Mouse (Mus musculus) embryonic facial prominence, embryonic 12.5 days (tissue): ENCODE results near the gene Edem3. TPM values are rescaled to one million over a fixed set of nuclear protein-coding genes. Genes with fewer than 3 reads are reported as not detected.
"Not testable (repeated sequence)": the region's sequence is repeated elsewhere in the genome, so short reads cannot be mapped to it uniquely, and the experiment has no call there.

Source experiments
- ATAC-seq: fragments of 200-750 bp; cut with Nextera tagmentation; 2 replicates; pipeline ENCODE4 v1.8.0; 2017; ENCODE audit not compliant: insufficient number of reproducible peaks, insufficient read depth, low FRiP score, low TSS enrichment
- H3K27ac ChIP-seq: fragments of 300-500 bp; sonication (generic); 2 replicates; pipeline ENCODE4 v1.5.1; 2016; ENCODE audit warnings: mild to moderate bottlenecking
- H3K27me3 ChIP-seq: fragments of 300-500 bp; sonication (generic); 2 replicates; pipeline ENCODE4 v1.6.1; 2016; ENCODE audit warnings: mild to moderate bottlenecking, moderate library complexity
- H3K36me3 ChIP-seq: fragments of 300-500 bp; sonication (generic); 2 replicates; pipeline ENCODE4 v1.6.1; 2016; ENCODE audit warnings: mild to moderate bottlenecking
- H3K4me1 ChIP-seq: fragments of 300-500 bp; sonication (generic); 2 replicates; pipeline ENCODE4 v1.6.1; 2016
- H3K4me2 ChIP-seq: fragments of 300-500 bp; sonication (generic); replicated peaks from 2 replicates; pipeline ENCODE4 v1.6.1; 2016; ENCODE audit warnings: mild to moderate bottlenecking, moderate library complexity
- H3K4me3 ChIP-seq: fragments of 300-500 bp; sonication (generic); 2 replicates; pipeline ENCODE4 v1.5.1; 2016; ENCODE audit warnings: mild to moderate bottlenecking
- H3K9ac ChIP-seq: fragments of 300-500 bp; sonication (generic); 2 replicates; pipeline ENCODE4 v1.6.1; 2016; ENCODE audit warnings: mild to moderate bottlenecking, moderate library complexity
- H3K9me3 ChIP-seq: fragments of 300-500 bp; sonication (generic); 2 replicates; pipeline ENCODE4 v1.6.1; 2016; ENCODE audit warnings: mild to moderate bottlenecking, moderate library complexity
- WGBS: fragments of 180-500 bp; shearing (Covaris S2); methylation state at CpG from one replicate; pipeline ENCODE4 v1.1.7; 2016; 5-methylcytosine and 5-hydroxymethylcytosine counted together
- polyA plus RNA-seq: library from polyadenylated mRNA; unstranded; fragments of >200 nt; fragmentation: Nextera tagmentation; extraction: Ambion mirVana; gene quantifications from 2 replicates; pipeline ENCODE4 v1.2.1, GENCODE M21; 2016

The Edem3 gene
- polyA plus RNA-seq, 1 experiment from 2014 or later, result 27.6 TPM

GRCm38 (mm10) chr1:151778592-151778991, 23.4 kb downstream of the Edem3 start:
- Histone ChIP-seq H3K27ac (no peak overlapping the region), H3K9ac (no peak overlapping the region), H3K27me3 (no peaks in the 10 kb centered on the region), H3K9me3 (no peaks in the 10 kb centered on the region), H3K36me3 (peaks cover 42% of the 10 kb centered on the region), H3K4me3 (no peak overlapping the region), H3K4me1 (no peaks in the 10 kb centered on the region), H3K4me2 (no peak overlapping the region)
- no peak for ATAC-seq
- WGBS, result 71% methylated on average over 1 of the region's 1 CpGs

GRCm38 (mm10) chr1:151779306-151779705, 24.1 kb downstream of the Edem3 start:
- H3K36me3 ChIP-seq, result peaks cover 39% of the 10 kb centered on the region
- H3K9ac ChIP-seq, result no peak overlapping the region
- no peaks in the 10 kb centered on the region for H3K9me3 ChIP-seq
- no peak for ATAC-seq
- H3K4me1 ChIP-seq, result no peaks in the 10 kb centered on the region
- no peak overlapping the region for H3K27ac ChIP-seq
- H3K27me3 ChIP-seq, result no peaks in the 10 kb centered on the region
- H3K4me3 ChIP-seq, result no peak overlapping the region
- H3K4me2 ChIP-seq, result no peak overlapping the region
- WGBS, result 97% methylated on average over 2 of the region's 2 CpGs

GRCm38 (mm10) chr1:151781447-151781846, 26.3 kb downstream of the Edem3 start:
- no peak for ATAC-seq
- 80% methylated on average over 7 of the region's 7 CpGs for WGBS
- Histone ChIP-seq H3K27me3 (no peaks in the 10 kb centered on the region), H3K36me3 (peaks cover 37% of the 10 kb centered on the region), H3K9ac (no peak overlapping the region), H3K4me3 (no peak overlapping the region), H3K27ac (no peak overlapping the region), H3K4me1 (no peaks in the 10 kb centered on the region), H3K9me3 (no peaks in the 10 kb centered on the region), H3K4me2 (no peak overlapping the region)

- no peaks in the 10 kb centered on the region for H3K4me1 ChIP-seq
- no peak overlapping the region for H3K9ac ChIP-seq
- H3K27ac ChIP-seq, result no peak overlapping the region
- 75% methylated on average over 2 of the region's 2 CpGs for WGBS
- no peaks in the 10 kb centered on the region for H3K9me3 ChIP-seq
- H3K27me3 ChIP-seq, result no peaks in the 10 kb centered on the region
- H3K4me2 ChIP-seq, result no peak overlapping the region
- peaks cover 23% of the 10 kb centered on the region for H3K36me3 ChIP-seq
- H3K4me3 ChIP-seq, result no peak overlapping the region
- ATAC-seq, result no peak
These were observed 28.2 kb downstream of the Edem3 start for GRCm38 (mm10) chr1:151783403-151783802.

GRCm38 (mm10) chr1:151786406-151786805, 31.2 kb downstream of the Edem3 start:
- Histone ChIP-seq H3K4me2 (no peak overlapping the region), H3K9ac (no peak overlapping the region), H3K4me3 (no peak overlapping the region), H3K27ac (no peak overlapping the region), H3K9me3 (no peaks in the 10 kb centered on the region), H3K4me1 (no peaks in the 10 kb centered on the region), H3K36me3 (peaks cover 9% of the 10 kb centered on the region), H3K27me3 (no peaks in the 10 kb centered on the region)
- ATAC-seq, result no peak
- 87% methylated on average over 5 of the region's 5 CpGs for WGBS

GRCm38 (mm10) chr1:151789136-151789535, 34.0 kb downstream of the Edem3 start:
- Histone ChIP-seq H3K4me1 (no peaks in the 10 kb centered on the region), H3K9ac (no peak overlapping the region), H3K27me3 (no peaks in the 10 kb centered on the region), H3K9me3 (no peaks in the 10 kb centered on the region), H3K4me3 (no peak overlapping the region), H3K4me2 (no peak overlapping the region), H3K27ac (no peak overlapping the region), H3K36me3 (peaks cover 13% of the 10 kb centered on the region; the same call in 1 of the 2 replicates)
- WGBS, result 79% methylated on average over 4 of the region's 4 CpGs
- ATAC-seq, result no peak

GRCm38 (mm10) chr1:151792076-151792475, 36.9 kb downstream of the Edem3 start:
- not testable (repeated sequence) for H3K9ac ChIP-seq, H3K4me3 ChIP-seq, H3K27ac ChIP-seq, ATAC-seq, H3K4me1 ChIP-seq, H3K9me3 ChIP-seq, H3K27me3 ChIP-seq, H3K4me2 ChIP-seq
- WGBS, result 83% methylated on average over 8 of the region's 8 CpGs
- H3K36me3 ChIP-seq, result peaks cover 27% of the 10 kb centered on the region; the same call in 1 of the 2 replicates

- H3K9me3 ChIP-seq, H3K27ac ChIP-seq, H3K4me1 ChIP-seq, ATAC-seq, H3K9ac ChIP-seq, H3K27me3 ChIP-seq, H3K4me2 ChIP-seq, H3K4me3 ChIP-seq: not testable (repeated sequence)
- H3K36me3 ChIP-seq, result peaks cover 32% of the 10 kb centered on the region
- WGBS, result 78% methylated on average over 3 of the region's 3 CpGs
These were observed 47.6 kb downstream of the Edem3 start for GRCm38 (mm10) chr1:151802795-151803194.

- H3K9me3 ChIP-seq, result no peaks in the 10 kb centered on the region
- ATAC-seq, result no peak
These were observed 52.1 kb downstream of the Edem3 start for GRCm38 (mm10) chr1:151807286-151807685.

GRCm38 (mm10) chr1:151810628-151811421, 55.7 kb downstream of the Edem3 start:
- H3K36me3 ChIP-seq, result peaks cover 43% of the 10 kb centered on the region
- no peak overlapping the region for H3K4me2 ChIP-seq
- H3K9ac ChIP-seq, result no peak overlapping the region
- WGBS, result 64% methylated on average over 7 of the region's 7 CpGs
- H3K9me3 ChIP-seq, result no peaks in the 10 kb centered on the region
- no peak for ATAC-seq
- H3K4me3 ChIP-seq, result no peak overlapping the region
- no peaks in the 10 kb centered on the region for H3K27me3 ChIP-seq
- H3K27ac ChIP-seq, result no peak overlapping the region
- H3K4me1 ChIP-seq, result no peaks in the 10 kb centered on the region

More at GRCm38 (mm10) chr1:151807286-151807685, 52.1 kb downstream of the Edem3 start:
- no peak overlapping the region for H3K9ac ChIP-seq
- no peak overlapping the region for H3K4me2 ChIP-seq
- no peaks in the 10 kb centered on the region for H3K4me1 ChIP-seq
- H3K27ac ChIP-seq, result no peak overlapping the region
- H3K4me3 ChIP-seq, result no peak overlapping the region
- no peaks in the 10 kb centered on the region for H3K27me3 ChIP-seq
- WGBS, result 90% methylated on average over 5 of the region's 5 CpGs
- H3K36me3 ChIP-seq, result peaks cover 26% of the 10 kb centered on the region

- H3K4me2 ChIP-seq, result no peak overlapping the region
- no peak overlapping the region for H3K9ac ChIP-seq
- H3K27ac ChIP-seq, result no peak overlapping the region
- H3K4me3 ChIP-seq, result no peak overlapping the region
- no peak for ATAC-seq
- no peaks in the 10 kb centered on the region for H3K27me3 ChIP-seq
- H3K36me3 ChIP-seq, result peaks cover 46% of the 10 kb centered on the region
- H3K4me1 ChIP-seq, result no peaks in the 10 kb centered on the region
- H3K9me3 ChIP-seq, result no peaks in the 10 kb centered on the region
- WGBS, result 89% methylated on average over 16 of the region's 16 CpGs
These were observed 56.3 kb downstream of the Edem3 start for GRCm38 (mm10) chr1:151811456-151811855.

- no peaks in the 10 kb centered on the region for H3K4me1 ChIP-seq
- no peak overlapping the region for H3K27ac ChIP-seq
- H3K36me3 ChIP-seq, result peaks cover 40% of the 10 kb centered on the region
- no peak overlapping the region for H3K4me2 ChIP-seq
- H3K27me3 ChIP-seq, result no peaks in the 10 kb centered on the region
- H3K9me3 ChIP-seq, result no peaks in the 10 kb centered on the region
- H3K4me3 ChIP-seq, result no peak overlapping the region
- no peak overlapping the region for H3K9ac ChIP-seq
- ATAC-seq, result no peak
- 92% methylated on average over 13 of the region's 13 CpGs for WGBS
These were observed 57.0 kb downstream of the Edem3 start for GRCm38 (mm10) chr1:151812004-151812712.
